Mouse (Mus musculus): ENCODE measurements at regions not wholly inside any gene's neighbourhood (a gene's known extent, or its start where the extent isn't known, plus 50 kb on each side); places are given as distances from the start of the nearest gene placed in this dataset.

- TF ChIP-seq POLR2A (IDR thresholded peaks at IDR 0.05; ENCODE audit: insufficient read depth, low read length): no peak
- no peak for TF ChIP-seq CTCF (IDR thresholded peaks at IDR 0.05; ENCODE audit: low read depth, low read length)
These were observed 82.4 kb upstream of the Cop1 start for GRCm38 (mm10) chr1:159149721-159150120.
